Mouse (Mus musculus) monocyte, adult 5-6 weeks (primary cell): ENCODE data around the gene Lrrc3. TPM values are rescaled to one million over a fixed set of nuclear protein-coding genes. Genes with fewer than 3 reads are reported as not detected.
"Not testable (repeated sequence)": the region's sequence is repeated elsewhere in the genome, so short reads cannot be mapped to it uniquely, and the experiment has no call there.

Experiments used
- ATAC-seq: fragments of 153-309, 156-312 bp; replicated peaks from 2 replicates; pipeline ENCODE4 v1.8.0; 2017; ENCODE audit warnings: mild to moderate bottlenecking; ENCODE audit not compliant: low TSS enrichment, insufficient number of reproducible peaks, severe bottlenecking, poor library complexity, low FRiP score
- total RNA-seq: library from RNA; stranded (forward); fragments of 200-1000, 200-491, 200-594 nt; gene quantifications from 3 replicates; pipeline ENCODE4 v1.2.3, GENCODE M21; 2017

Gene Lrrc3
- not detected in 3 replicates for total RNA-seq

DNA sequence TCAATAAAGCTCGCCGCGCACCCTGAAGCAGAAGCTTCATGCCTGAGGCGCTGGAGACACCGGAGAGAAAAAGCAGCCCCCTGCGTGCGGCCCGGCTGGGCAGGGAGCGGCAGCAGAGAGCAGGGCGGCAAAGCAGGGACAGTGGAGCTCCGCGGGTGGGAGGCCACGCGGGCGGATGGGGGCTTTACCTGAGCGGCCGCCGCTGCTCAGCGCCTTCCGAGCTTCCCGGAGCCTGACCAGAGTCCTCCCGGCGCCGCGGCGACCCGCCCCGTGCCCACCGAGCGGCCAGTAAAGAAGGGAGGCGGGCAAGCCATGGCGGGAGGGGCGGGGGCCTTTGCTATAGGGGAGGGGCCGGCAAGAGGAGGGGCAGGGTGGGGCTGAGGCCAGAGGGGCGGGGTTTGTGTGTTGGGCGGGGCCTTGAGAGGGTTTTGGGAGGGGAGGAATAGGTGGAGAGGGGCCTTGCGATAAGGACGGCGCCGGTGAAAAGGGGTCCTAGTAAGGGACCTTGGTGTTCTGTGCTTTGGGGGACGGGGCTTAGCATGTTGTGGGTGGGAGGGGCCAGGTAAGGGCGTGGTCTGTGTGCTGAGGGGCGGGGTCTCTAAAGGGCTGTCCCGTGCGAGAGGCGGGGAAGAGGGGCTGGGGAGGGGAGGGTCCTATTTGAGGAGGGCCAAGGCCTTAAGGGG, at the start of gene Lrrc3:
TSS of gene Lrrc3 (minus strand) at position 326 of the 683 bp plus-strand sequence.
- no peak for ATAC-seq

DNA sequence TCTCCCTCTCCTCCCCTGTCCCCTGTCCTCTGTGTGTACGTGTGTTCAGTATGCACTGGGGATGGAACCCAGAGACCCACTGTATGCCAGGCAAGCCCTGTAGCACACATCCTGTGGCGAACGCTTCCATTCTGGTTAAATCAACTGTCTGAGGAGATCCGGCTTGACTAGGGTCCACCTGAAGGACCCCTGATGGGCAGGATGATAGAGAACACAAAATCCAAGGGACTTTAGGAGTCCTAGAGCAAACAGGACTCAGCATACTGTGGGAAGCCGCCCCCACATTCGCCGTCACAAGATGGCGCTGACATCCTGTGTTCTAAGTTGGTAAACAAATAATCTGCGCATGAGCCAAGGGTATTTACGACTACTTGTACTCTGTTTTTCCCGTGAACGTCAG, 48.1 kb upstream of the Lrrc3 start:
- not testable (repeated sequence) for ATAC-seq

DNA sequence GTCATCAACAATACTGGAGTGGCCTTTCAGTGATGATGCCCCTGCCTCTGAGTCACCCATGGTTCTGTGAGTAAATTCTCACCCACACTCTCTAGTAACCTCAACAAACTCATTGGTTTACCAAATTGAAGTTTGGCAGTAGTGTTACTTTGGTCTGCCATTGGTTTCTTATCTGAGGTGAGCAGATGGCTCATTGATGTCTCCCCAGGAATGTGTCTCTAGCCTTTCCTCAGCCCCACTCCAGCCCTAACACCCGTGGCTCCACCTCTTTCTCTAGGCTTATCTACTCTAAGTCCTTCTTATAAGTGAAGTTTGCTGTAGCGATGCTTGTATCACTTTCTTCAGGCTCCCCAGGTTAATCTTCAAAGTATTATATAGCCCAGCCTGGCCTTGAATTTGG, 37.3 kb upstream of the Lrrc3 start:
- no peak for ATAC-seq

DNA sequence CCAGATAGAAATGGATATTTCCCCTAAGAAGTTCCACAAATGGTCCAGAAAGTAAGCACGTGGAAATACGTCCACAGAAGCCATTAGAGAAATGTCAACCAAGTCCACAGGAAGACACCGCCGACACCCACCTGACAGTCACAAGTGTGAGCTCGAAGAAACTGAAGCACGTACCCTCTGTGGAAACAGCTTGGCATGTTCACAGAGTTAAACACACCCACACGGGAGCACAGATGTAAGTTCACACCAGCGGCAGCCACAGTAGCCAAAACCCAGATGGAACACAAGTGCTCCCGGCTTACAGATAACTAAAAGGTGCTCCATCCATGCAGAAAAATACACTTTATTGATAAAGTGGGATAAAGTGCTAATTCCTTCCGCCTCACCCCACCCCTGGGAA, 25.0 kb upstream of the Lrrc3 start:
- ATAC-seq, result no peak

DNA sequence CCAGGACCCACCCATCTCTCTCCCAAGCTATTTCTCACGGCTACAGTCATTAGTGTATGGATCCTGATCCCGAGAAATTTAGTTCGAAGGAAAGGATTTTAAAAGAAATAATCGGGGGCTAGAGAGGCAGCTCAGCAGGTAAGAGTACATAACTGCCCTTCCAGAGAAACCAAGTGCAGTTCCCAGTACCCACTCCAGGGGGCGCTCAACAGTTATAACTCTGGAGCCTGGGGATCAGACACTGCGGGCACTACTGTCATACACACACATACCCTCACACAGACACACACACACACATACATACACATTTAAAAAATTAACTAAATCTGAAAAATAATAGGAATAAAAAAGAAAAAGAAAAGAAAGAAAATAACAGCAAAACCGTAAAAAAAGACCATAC, 23.8 kb upstream of the Lrrc3 start:
- ATAC-seq, result no peak

DNA sequence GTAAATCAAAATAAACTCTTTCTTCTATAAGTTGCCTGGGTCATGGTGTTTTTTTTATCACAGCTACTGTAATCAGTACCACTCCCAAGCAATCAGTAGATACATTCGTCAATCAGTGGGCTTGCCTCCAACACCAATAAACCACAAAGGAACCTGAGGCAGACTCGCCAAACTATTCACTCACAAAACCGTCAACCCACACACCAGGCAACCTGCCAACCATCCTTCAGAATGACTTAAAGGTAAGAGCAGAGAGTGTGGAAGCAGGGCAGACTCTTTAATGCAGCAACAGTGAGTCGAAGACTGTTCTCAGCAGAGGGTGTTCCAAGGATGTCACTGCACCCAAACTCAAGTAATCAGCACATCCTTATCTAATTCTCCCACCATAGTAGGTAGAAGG, 20.3 kb upstream of the Lrrc3 start:
- ATAC-seq, result no peak

DNA sequence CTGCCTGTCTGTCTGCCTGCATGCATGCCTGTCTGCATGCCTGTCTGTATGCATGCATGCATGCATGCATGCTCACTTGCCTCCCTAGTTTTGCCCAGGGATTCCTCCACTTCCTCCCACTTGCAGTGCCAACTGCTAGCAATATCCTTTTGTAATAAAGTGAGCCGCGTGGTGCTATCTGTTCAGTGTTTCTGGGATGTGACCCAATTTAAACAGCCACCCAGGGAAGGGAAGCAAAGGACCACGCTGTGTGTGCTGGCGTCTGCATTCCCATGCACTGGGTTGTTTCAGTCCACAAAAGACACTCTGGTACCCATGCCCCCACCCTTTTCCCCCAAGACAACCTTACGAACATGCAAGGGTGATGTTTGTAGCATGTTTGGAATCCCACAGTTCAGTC, 18.7 kb upstream of the Lrrc3 start:
- no peak for ATAC-seq

DNA sequence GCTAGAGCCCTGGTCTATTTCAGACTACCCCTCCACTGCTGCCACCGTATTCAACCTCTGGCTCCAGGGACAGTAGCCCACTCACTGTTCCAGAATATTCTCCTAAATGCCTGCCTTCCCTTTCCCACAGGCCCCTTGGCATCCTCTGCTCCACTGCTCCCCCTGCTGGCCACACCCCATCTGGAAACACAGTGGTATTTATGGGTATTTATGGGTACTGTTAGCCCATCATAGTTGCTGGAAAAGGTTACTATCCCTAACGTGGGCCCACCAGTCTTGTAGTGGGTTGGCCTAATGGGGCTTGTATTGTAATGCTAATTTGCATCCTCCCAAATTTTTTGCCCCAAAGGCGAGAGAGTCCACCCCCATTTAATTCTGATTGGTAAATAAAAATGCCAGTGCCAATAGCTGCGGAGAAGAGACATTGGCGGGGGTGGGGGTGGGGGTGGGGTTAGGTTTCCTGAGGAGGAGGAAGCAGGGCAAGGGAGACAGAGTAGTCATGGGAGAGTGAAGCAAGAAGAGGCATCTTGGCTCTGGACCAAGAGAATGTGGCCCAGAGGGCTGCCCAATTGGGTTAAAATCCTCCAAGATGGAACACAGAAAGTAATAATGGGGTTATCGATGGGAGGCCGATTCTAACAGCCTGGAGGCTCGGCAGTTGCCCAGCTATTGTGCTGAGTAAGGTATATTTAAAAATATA, 14.4 kb upstream of the Lrrc3 start:
- ATAC-seq, result peak; percentile 27; the same call in 1 of the 2 replicates

DNA sequence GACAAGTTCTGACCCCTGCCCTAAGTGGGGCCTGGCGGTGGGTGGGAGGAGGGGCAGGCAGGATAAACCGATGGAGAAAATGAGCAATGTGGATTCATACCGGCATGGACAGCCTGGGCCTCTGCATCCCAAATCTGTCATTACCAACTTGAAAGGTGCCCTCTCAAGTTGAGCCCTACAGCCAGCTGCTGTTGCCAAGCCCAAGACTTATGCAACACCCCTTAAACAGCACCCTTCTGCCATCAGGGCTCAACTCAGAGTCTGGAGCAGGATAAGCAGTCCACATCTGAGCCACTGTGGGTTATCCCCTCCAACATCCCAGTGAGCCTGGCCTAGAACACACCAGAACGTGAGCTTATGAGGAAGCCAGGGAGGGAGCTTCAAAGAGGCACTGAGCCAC, 11.0 kb upstream of the Lrrc3 start:
- ATAC-seq, result no peak

DNA sequence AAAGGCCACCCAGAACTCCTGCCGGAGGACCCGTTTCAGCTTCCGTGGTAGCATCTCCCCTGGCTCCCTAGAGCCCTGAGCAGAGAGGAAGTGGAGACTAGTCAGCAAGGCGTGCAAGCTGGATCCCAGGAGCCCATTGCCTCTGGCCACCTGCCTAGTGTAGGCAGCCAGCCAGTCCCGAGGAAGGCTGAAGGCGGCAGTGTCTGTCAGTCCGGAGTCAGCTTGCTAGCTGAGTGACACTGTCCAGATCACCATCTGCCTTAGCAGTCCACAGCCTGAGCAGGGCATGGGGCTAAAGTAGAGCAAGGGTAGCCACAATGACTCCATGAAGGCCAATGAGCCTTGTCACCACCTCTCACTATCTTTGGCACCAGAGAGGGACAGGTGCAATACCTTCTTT, 10.3 kb upstream of the Lrrc3 start:
- no peak for ATAC-seq

DNA sequence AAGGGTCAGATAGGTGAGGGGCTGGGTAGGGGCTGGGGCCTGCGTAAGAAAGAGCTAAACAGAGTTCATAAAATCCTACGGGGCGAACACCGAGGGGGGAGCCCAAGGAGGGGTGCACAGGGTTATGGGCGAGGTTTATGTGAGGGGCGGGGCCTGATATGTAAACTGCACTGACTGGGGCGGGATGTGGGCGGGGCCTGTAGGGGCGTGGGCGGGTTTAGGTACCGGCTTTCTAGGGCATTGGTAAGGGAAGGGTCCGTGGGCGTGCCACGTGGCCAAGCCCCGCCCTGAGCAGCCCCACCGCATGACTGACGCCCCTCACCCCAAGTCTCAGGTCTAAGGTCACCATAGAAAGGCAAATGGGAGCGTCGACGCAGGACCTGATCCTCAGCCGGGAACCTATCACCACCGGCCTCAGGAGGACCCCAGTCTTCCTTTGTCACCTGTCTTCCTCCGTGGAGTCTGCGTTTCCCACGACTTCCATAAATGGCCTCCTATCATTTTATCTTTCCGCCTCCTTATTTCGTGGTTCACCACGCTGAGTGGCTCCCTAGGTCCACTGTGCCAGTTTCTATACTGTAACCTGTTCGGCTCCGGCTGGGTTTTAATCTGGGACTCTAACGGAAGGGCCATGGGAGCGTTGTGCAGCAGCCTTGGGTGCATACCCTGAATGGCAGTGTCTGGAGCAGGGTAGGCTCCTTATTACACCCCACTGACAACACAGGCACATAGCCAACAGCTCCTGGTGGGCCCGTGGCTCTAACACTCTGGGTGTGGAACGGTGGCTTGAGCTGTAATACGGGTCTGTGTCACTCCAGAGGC, 769 bp upstream of the Lrrc3 start:
- ATAC-seq, result no peak

DNA sequence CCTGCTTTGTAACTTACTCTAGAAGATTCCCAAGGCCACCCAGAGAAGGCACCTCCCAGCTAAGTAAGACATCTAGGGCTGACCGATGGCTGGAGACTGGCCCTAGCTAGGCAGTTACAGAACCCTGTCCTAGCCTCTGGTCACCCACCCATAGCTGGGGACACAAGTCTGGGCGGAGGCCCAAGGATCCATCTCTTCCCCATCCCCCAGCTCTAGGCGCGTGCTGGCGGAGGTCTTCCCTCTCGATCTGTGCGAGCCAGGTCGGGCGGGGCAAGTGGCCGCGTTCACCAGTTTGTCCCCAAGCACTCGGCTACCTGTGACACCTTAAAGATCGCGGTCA, 495 bp downstream of the Lrrc3 start:
- ATAC-seq, result no peak

DNA sequence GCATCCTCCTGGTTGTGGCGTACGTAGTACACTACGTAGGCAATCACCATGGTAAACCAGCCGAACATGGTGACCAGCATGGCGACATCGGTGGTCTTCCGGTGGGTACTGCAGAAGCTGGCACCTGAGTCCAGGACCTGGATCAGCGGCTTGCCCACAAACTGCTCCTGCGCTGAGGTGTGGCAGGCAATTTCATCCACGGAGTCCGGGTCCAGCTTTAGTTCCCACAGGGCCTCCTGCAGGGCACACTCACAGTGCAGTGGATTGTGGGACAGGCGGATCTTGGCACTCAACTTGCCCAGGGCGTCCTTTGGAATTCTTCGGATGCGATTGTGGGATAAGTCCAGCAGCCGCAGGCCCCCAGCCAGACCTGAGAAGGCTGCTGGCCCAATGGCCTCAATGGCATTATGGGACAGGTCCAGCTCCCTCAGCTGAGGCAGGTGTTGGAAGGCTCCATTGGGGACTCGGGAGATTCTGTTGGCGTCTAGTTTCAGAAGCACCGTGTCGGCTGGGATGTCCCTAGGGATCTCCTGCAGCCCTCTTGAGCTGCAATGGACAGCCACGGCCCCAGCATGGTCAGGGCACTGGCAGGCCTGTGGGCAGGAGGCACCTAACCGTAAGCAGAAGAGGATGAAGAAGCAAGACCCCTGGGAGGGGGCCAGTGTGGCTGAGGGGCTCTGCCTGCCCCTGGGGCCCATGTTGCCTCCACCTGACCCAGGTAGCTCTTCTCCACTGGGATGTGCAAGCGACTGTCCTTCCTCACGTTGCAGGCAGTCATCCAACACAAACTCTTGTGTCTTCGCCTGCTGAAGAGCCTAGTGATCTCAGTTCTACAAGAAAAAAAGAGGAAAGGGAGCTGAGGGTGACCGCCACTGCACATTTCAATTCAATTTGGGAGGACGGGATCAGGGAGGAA, 1.2 kb downstream of the Lrrc3 start:
- no peak for ATAC-seq

DNA sequence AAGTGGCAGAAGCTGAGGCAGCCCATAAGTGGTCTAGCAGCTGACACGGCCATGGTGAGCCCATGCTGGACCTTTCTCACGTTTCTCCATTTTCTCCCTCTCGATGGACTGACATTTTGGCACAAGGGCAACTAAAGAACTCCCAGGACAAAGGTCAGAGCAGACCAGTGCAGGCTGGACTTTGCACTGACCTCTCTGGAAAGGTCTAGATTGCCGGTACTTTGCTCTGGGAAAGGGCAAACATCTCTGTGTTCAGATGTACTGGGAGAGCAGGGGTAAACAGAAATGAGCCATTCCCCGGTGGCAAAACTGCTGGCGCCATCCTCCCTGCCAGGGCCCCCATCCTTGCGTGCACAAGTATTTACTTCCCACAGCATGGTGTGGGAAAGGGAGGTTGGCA, 2.2 kb downstream of the Lrrc3 start:
- ATAC-seq, result no peak

DNA sequence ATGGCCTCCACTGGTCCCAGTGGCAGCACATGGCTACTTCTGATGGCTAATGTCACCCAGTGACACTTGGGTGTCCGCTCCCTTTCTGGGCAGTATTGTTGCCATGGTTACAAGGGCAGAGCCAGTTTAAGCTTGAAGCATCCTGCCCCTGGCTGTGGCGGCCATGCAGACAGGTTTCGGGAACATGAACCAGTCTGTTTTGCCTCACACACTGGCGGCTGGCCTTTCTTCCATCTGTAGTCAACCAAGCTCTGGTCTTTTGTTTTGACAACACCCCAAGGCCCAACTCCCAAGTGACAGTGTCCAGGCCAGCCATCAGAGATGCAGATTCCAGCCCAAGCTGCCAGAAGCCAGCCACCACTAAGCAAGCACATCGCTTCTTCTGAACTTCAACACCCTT, 6.8 kb downstream of the Lrrc3 start:
- ATAC-seq, result no peak

DNA sequence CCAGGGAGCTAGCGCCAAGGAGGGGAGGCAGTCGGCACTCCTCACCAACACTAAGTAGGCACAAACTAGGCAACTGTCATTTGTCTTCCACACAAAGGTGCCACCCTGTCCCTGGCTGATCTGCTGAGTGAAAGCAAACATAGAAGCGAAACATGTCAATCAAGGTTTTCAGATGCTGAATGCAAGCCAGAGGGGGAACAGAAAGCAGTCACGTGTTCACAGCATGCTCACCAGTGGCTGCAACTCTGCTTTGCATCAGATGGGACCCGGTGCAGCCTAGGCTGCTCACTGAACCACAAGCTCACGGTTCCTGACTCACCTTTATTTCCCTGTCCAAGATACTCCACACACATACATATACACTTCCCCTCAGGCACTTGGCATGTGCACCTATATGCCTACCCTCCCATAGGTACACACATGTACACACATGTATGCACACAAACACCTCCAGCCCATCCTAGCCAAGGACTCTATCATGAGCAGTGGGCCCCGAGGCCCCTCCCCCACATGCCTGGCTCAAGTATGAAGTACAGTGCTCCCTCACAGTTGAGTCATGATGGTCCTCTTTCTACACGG, 11.3 kb downstream of the Lrrc3 start:
- ATAC-seq, result no peak

DNA sequence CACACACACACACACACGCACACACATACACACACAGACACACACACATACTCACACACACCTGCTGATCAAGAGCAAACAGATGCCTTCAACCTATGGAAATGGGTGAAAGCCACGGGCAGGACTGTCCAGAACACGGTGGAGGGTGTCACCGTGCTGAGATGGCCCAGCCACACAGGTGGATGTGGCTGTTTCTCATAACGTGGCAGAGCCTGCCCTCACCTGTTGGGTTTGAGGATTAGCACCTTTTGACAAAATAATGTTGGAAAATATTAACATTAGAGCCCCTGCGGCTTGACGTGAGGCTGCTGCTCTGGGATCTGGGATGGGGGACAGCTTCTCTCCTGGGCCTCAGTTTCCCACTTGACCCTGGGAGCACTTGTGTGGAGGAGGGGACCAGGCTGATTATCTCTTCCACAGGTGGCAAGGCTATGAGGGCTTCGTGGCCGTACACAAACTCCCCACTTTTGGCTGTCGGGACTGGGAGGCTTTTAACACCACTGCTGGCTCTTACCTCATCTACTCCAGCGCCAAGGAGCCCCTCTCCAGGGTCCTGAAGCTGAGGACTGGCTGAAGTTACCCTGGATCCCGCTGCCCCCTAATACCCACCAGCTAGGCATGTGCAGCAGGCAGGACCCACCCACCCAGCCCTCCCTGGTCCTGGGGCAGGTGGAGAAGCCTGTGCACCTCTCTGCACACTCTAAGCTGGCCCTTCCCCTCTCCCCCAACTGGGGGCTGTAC, 16.2 kb downstream of the Lrrc3 start:
- ATAC-seq, result no peak

DNA sequence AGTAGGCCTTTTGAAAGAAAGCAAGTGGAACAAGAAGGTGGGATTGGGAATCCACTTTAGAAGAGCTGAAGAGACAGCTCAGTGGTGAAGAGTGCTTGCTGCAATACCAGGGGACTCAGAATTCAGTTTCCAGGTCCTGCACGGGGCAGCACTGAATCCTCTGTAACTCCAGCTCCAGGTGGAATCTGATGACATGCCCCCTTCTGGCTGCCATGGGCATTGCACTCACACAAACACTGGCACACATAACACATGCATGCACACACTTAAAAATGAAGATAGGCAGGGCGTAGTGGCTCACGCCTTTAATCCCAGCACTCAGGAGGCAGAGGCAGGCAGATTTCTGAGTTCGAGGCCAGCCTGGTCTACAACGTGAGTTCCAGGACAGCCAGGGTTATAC, 19.8 kb downstream of the Lrrc3 start:
- ATAC-seq, result no peak
